Mouse (Mus musculus): Measurements from ENCODE around the gene Aldh3a2. TPM values are rescaled to one million over a fixed set of nuclear protein-coding genes. Genes with fewer than 3 reads are reported as not detected.

The Aldh3a2 gene
- polyA plus RNA-seq, 2 experiments: 22.9 to 30.2 TPM

- no peak overlapping the region for H3K4me3 ChIP-seq (ENCODE audit: insufficient read depth in 1 of 2, low read depth in 2 of 2, low read length in 2 of 2)
- H3K9me3 ChIP-seq (ENCODE audit: control insufficient read depth, low read length): no peaks in the 10 kb centered on the region
- no peaks in the 10 kb centered on the region for H3K36me3 ChIP-seq (replicated peaks; ENCODE audit: control insufficient read depth, insufficient read depth, low read depth)
- no peak for DNase-seq (ENCODE audit: low read depth in 3 of 3, low spot score in 3 of 3)
- H3K4me2 ChIP-seq (ENCODE audit: low read depth): no peak overlapping the region
- 27% methylated on average over 20 of the region's 20 CpGs for WGBS (ENCODE audit: insufficient replicate concordance)
- no peak overlapping the region for H3K27ac ChIP-seq
- no peak overlapping the region for H3K9ac ChIP-seq (replicated peaks)
- no peak for ATAC-seq (ENCODE audit: insufficient read depth)
- no peaks in the 10 kb centered on the region for H3K4me1 ChIP-seq (replicated peaks; ENCODE audit: control insufficient read depth in 2 of 2, insufficient read depth in 2 of 2, low read length in 1 of 2)
- TF ChIP-seq EP300 (IDR thresholded peaks at IDR 0.05; ENCODE audit: low read depth): no peak
- peak; percentile 62 for TF ChIP-seq CTCF (IDR thresholded peaks at IDR 0.05; ENCODE audit: low read depth)
- peaks cover 5% of the 10 kb centered on the region; the same call in 1 of the 2 replicates for H3K27me3 ChIP-seq (ENCODE audit: control insufficient read depth, insufficient read depth, low read length)
These were observed 55.2 kb downstream of the Aldh3a2 start for GRCm38 (mm10) chr11:61212102-61212501.

GRCm38 (mm10) chr11:61208316-61208715 lies 58.9 kb downstream of the Aldh3a2 start:
- DNase-seq (ENCODE audit: low read depth in 3 of 3, low spot score in 3 of 3) (no peak), ATAC-seq (ENCODE audit: insufficient read depth) (no peak)
- WGBS (ENCODE audit: insufficient replicate concordance): 46% methylated on average over 10 of the region's 10 CpGs
- Histone ChIP-seq H3K9me3 (ENCODE audit: control insufficient read depth, low read length) (no peaks in the 10 kb centered on the region), H3K27ac (no peak overlapping the region), H3K4me1 (replicated peaks; ENCODE audit: control insufficient read depth in 2 of 2, insufficient read depth in 2 of 2, low read length in 1 of 2) (no peaks in the 10 kb centered on the region), H3K9ac (replicated peaks) (no peak overlapping the region), H3K27me3 (ENCODE audit: control insufficient read depth, insufficient read depth, low read length) (peaks cover 5% of the 10 kb centered on the region; the same call in 1 of the 2 replicates), H3K4me2 (ENCODE audit: low read depth) (no peak overlapping the region), H3K4me3 (ENCODE audit: insufficient read depth in 1 of 2, low read depth in 2 of 2, low read length in 2 of 2) (no peak overlapping the region), H3K36me3 (replicated peaks; ENCODE audit: control insufficient read depth, insufficient read depth, low read depth) (no peaks in the 10 kb centered on the region)
- TF ChIP-seq CTCF (IDR thresholded peaks at IDR 0.05; ENCODE audit: low read depth): no peak
- TF ChIP-seq EP300 (IDR thresholded peaks at IDR 0.05; ENCODE audit: low read depth): no peak

DNA sequence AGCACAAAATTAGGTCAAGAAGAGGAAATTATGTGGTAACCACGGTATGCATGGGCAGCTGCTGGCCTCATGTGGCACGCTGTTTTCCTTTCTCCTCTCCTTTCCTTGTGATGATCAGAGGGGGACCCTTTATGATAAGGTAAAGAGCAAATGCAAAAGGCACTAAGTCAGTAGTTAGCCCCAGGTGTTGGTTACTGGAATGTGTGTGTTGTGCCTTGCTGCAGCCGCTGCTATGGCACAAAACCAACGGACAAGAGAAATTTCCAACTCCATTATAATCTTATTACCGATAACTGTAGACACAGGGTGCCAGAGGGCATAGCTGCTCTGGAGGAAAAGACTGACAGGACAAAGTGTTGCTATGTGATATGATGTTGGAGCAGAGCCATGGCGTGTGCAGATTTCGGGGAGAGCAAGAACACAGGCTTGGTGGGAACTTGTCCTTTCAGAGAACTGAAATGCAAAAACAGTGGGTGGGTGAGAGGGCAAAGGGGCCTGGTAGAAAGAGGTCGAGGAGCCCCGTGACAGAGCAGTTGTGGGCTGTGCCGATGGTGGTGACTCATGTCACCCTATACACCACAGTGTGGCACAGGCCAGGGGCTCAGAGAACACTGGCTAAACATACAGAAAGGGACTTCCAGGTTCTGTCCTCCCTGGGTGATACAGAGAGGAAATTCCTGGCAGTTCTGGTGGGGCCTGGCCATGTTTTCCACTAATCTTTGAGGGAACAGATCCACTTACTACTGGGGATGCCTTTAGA lies 59.6 kb downstream of the Aldh3a2 start, which contains the start of gene Aldh3a1:
Aldh3a1 (plus strand) TSS at position 51 of the 760 bp plus-strand sequence.
- TF ChIP-seq CTCF (IDR thresholded peaks at IDR 0.05; ENCODE audit: low read depth) (no peak), EP300 (IDR thresholded peaks at IDR 0.05; ENCODE audit: low read depth) (no peak)
- Histone ChIP-seq H3K27ac (no peak within 1 kb of the TSS), H3K4me3 (ENCODE audit: insufficient read depth in 1 of 2, low read depth in 2 of 2, low read length in 2 of 2) (no peak within 1 kb of the TSS), H3K36me3 (replicated peaks; ENCODE audit: control insufficient read depth, insufficient read depth, low read depth) (no peaks in the 10 kb centered on the region), H3K9me3 (ENCODE audit: control insufficient read depth, low read length) (no peaks in the 10 kb centered on the region), H3K4me1 (replicated peaks; ENCODE audit: control insufficient read depth in 2 of 2, insufficient read depth in 2 of 2, low read length in 1 of 2) (no peaks in the 10 kb centered on the region), H3K27me3 (ENCODE audit: control insufficient read depth, insufficient read depth, low read length) (peaks cover 2% of the 10 kb centered on the region; the same call in 1 of the 2 replicates), H3K9ac (replicated peaks) (no peak within 1 kb of the TSS), H3K4me2 (ENCODE audit: low read depth) (no peak within 1 kb of the TSS)
- no peak for DNase-seq (ENCODE audit: low read depth in 3 of 3, low spot score in 3 of 3)
- WGBS (ENCODE audit: insufficient replicate concordance): 48% methylated on average over 10 of the region's 10 CpGs
- ATAC-seq (ENCODE audit: insufficient read depth): no peak

GRCm38 (mm10) chr11:61206136-61206535 lies 61.1 kb downstream of the Aldh3a2 start:
- TF ChIP-seq EP300 (IDR thresholded peaks at IDR 0.05; ENCODE audit: low read depth): no peak
- no peak for TF ChIP-seq CTCF (IDR thresholded peaks at IDR 0.05; ENCODE audit: low read depth)
- Histone ChIP-seq H3K9me3 (ENCODE audit: control insufficient read depth, low read length) (no peaks in the 10 kb centered on the region), H3K9ac (replicated peaks) (no peak overlapping the region), H3K4me3 (ENCODE audit: insufficient read depth in 1 of 2, low read depth in 2 of 2, low read length in 2 of 2) (no peak overlapping the region), H3K4me1 (replicated peaks; ENCODE audit: control insufficient read depth in 2 of 2, insufficient read depth in 2 of 2, low read length in 1 of 2) (no peaks in the 10 kb centered on the region), H3K4me2 (ENCODE audit: low read depth) (no peak overlapping the region), H3K36me3 (replicated peaks; ENCODE audit: control insufficient read depth, insufficient read depth, low read depth) (no peaks in the 10 kb centered on the region), H3K27ac (no peak overlapping the region), H3K27me3 (ENCODE audit: control insufficient read depth, insufficient read depth, low read length) (no peaks in the 10 kb centered on the region)
- ATAC-seq (ENCODE audit: insufficient read depth): no peak
- 72% methylated on average over 3 of the region's 3 CpGs for WGBS (ENCODE audit: insufficient replicate concordance)
- DNase-seq (ENCODE audit: low read depth in 3 of 3, low spot score in 3 of 3): no peak

GRCm38 (mm10) chr11:61205167-61205950 lies 61.9 kb downstream of the Aldh3a2 start:
- no peak overlapping the region for H3K9ac ChIP-seq (replicated peaks)

More at GRCm38 (mm10) chr11:61205167-61205950, 61.9 kb downstream of the Aldh3a2 start:
- Histone ChIP-seq H3K9me3 (ENCODE audit: control insufficient read depth, low read length) (no peaks in the 10 kb centered on the region), H3K4me3 (ENCODE audit: insufficient read depth in 1 of 2, low read depth in 2 of 2, low read length in 2 of 2) (no peak overlapping the region), H3K36me3 (replicated peaks; ENCODE audit: control insufficient read depth, insufficient read depth, low read depth) (no peaks in the 10 kb centered on the region), H3K4me2 (ENCODE audit: low read depth) (no peak overlapping the region), H3K4me1 (replicated peaks; ENCODE audit: control insufficient read depth in 2 of 2, insufficient read depth in 2 of 2, low read length in 1 of 2) (no peaks in the 10 kb centered on the region), H3K27me3 (ENCODE audit: control insufficient read depth, insufficient read depth, low read length) (no peaks in the 10 kb centered on the region), H3K27ac (no peak overlapping the region)
- WGBS (ENCODE audit: insufficient replicate concordance): 75% methylated on average over 9 of the region's 10 CpGs
- TF ChIP-seq CTCF (IDR thresholded peaks at IDR 0.05; ENCODE audit: low read depth) (no peak), EP300 (IDR thresholded peaks at IDR 0.05; ENCODE audit: low read depth) (no peak)
- ATAC-seq (ENCODE audit: insufficient read depth): no peak
- no peak for DNase-seq (ENCODE audit: low read depth in 3 of 3, low spot score in 3 of 3)

Data from liver, embryonic 14.5 days (tissue).